Mouse (Mus musculus) intestine, embryonic 16.5 days (tissue): ENCODE measurements at regions not wholly inside any gene's neighbourhood (a gene's known extent, or its start where the extent isn't known, plus 50 kb on each side); places are given as distances from the start of the nearest gene placed in this dataset.

Experiments
- ATAC-seq: fragments of 200-750 bp; cut with Nextera tagmentation; 2 replicates; pipeline ENCODE4 v1.8.0; 2017; ENCODE audit warnings: moderate TSS enrichment, moderate library complexity
- H3K27ac ChIP-seq: fragments of 300-500 bp; sonication (generic); 2 replicates; pipeline ENCODE4 v1.5.1; 2014; ENCODE audit warnings: mild to moderate bottlenecking, low read length
- H3K27me3 ChIP-seq: fragments of 300-500 bp; sonication (generic); replicated peaks from 2 replicates; pipeline ENCODE4 v1.6.1; 2014; ENCODE audit warnings: low read length, control low read depth, mixed read lengths; ENCODE audit not compliant: control insufficient read depth, insufficient read depth
- H3K36me3 ChIP-seq: fragments of 300-500 bp; sonication (generic); 2 replicates; pipeline ENCODE4 v1.6.1; 2014; ENCODE audit warnings: low read length, control low read depth; ENCODE audit not compliant: control insufficient read depth, insufficient read depth
- H3K4me1 ChIP-seq: fragments of 300-500 bp; sonication (generic); 2 replicates; pipeline ENCODE4 v1.6.1; 2014; ENCODE audit warnings: low read length, control low read depth, mixed read lengths; ENCODE audit not compliant: control insufficient read depth, insufficient read depth
- H3K4me2 ChIP-seq: fragments of 300-500 bp; sonication (generic); 2 replicates; pipeline ENCODE4 v1.6.1; 2014; ENCODE audit warnings: low read depth, low read length, control low read depth
- H3K4me3 ChIP-seq: fragments of 300-500 bp; sonication (generic); 2 replicates; pipeline ENCODE4 v1.5.1; 2014; ENCODE audit warnings: mild to moderate bottlenecking, low read length
- H3K9ac ChIP-seq: fragments of 300-500 bp; sonication (generic); 2 replicates; pipeline ENCODE4 v1.6.1; 2014; ENCODE audit warnings: low read depth, low read length
- H3K9me3 ChIP-seq: fragments of 300-500 bp; sonication (generic); 2 replicates; pipeline ENCODE4 v1.6.1; 2016; ENCODE audit warnings: low read length, control low read depth; ENCODE audit not compliant: control insufficient read depth
- WGBS: fragments of 180-500 bp; shearing (Covaris S2); extraction: QIAGEN DNeasy Blood & Tissue Kit; methylation state at CpG from one replicate; pipeline ENCODE4 v1.1.7; 2014; 5-methylcytosine and 5-hydroxymethylcytosine counted together

- no peak overlapping the region for H3K9ac ChIP-seq
- H3K9me3 ChIP-seq = no peaks in the 10 kb centered on the region
- H3K4me2 ChIP-seq = no peak overlapping the region
- peak; percentile 86 for ATAC-seq
- H3K27ac ChIP-seq = peak overlapping the region; percentile 14; the same call in 1 of the 2 replicates
- no peaks in the 10 kb centered on the region for H3K27me3 ChIP-seq
- WGBS = 44% methylated on average over 5 of the region's 5 CpGs
- peaks cover 24% of the 10 kb centered on the region for H3K4me1 ChIP-seq
- no peak overlapping the region for H3K4me3 ChIP-seq
- no peaks in the 10 kb centered on the region for H3K36me3 ChIP-seq
Observed at GRCm38 (mm10) chr4:62755237-62755900, 195.7 kb downstream of the Rgs3 start.

- peak overlapping the region; percentile 26 for H3K27ac ChIP-seq
- ATAC-seq = no peak
- no peak overlapping the region for H3K4me3 ChIP-seq
- no peaks in the 10 kb centered on the region for H3K27me3 ChIP-seq
- no peaks in the 10 kb centered on the region for H3K36me3 ChIP-seq
- H3K9me3 ChIP-seq = no peaks in the 10 kb centered on the region
- no peak overlapping the region for H3K9ac ChIP-seq
- H3K4me2 ChIP-seq = no peak overlapping the region
- WGBS = 29% methylated on average over 10 of the region's 10 CpGs
- peaks cover 35% of the 10 kb centered on the region for H3K4me1 ChIP-seq
Observed at GRCm38 (mm10) chr4:62756721-62757206, 197.1 kb downstream of the Rgs3 start.

- H3K9me3 ChIP-seq = no peaks in the 10 kb centered on the region
- H3K9ac ChIP-seq = peak overlapping the region; percentile 23; the same call in 1 of the 2 replicates
- no peak overlapping the region for H3K4me3 ChIP-seq
- ATAC-seq = peak; percentile 24; the same call in 1 of the 2 replicates
- H3K36me3 ChIP-seq = no peaks in the 10 kb centered on the region
- 54% methylated on average over 11 of the region's 11 CpGs for WGBS
- peak overlapping the region; percentile 67 for H3K27ac ChIP-seq
- H3K4me2 ChIP-seq = no peak overlapping the region
- H3K4me1 ChIP-seq = peaks cover 24% of the 10 kb centered on the region
- no peaks in the 10 kb centered on the region for H3K27me3 ChIP-seq
Observed at GRCm38 (mm10) chr4:62760748-62761604, 201.3 kb downstream of the Rgs3 start.

- 2% methylated on average over 1 of the region's 1 CpGs for WGBS
- H3K4me1 ChIP-seq = peaks cover 18% of the 10 kb centered on the region
- no peaks in the 10 kb centered on the region for H3K36me3 ChIP-seq
- peak; percentile 61 for ATAC-seq
- no peak overlapping the region for H3K4me3 ChIP-seq
- no peak overlapping the region for H3K4me2 ChIP-seq
- no peak overlapping the region; the same call in 1 of the 2 replicates for H3K27ac ChIP-seq
- no peaks in the 10 kb centered on the region for H3K9me3 ChIP-seq
- H3K9ac ChIP-seq = no peak overlapping the region
- H3K27me3 ChIP-seq = no peaks in the 10 kb centered on the region
Observed at GRCm38 (mm10) chr4:62761672-62762071, 202.0 kb downstream of the Rgs3 start.

GRCm38 (mm10) chr4:62763990-62764389, 201.4 kb upstream of the Zfp618 start:
- Histone ChIP-seq H3K27me3 (no peaks in the 10 kb centered on the region), H3K36me3 (no peaks in the 10 kb centered on the region), H3K4me1 (peaks cover 11% of the 10 kb centered on the region), H3K9ac (no peak overlapping the region), H3K9me3 (no peaks in the 10 kb centered on the region), H3K4me2 (no peak overlapping the region), H3K27ac (no peak overlapping the region), H3K4me3 (no peak overlapping the region)
- ATAC-seq = peak; percentile 85
- 16% methylated on average over 5 of the region's 5 CpGs for WGBS

- Histone ChIP-seq H3K9me3 (no peaks in the 10 kb centered on the region), H3K4me1 (no peaks in the 10 kb centered on the region), H3K27me3 (no peaks in the 10 kb centered on the region), H3K4me2 (no peak overlapping the region), H3K27ac (no peak overlapping the region), H3K36me3 (no peaks in the 10 kb centered on the region), H3K4me3 (no peak overlapping the region), H3K9ac (no peak overlapping the region)
- WGBS = 64% methylated on average over 10 of the region's 10 CpGs
- ATAC-seq = no peak
Observed at GRCm38 (mm10) chr4:62769469-62770234, 195.7 kb upstream of the Zfp618 start.

- whole genome bisulfite sequencing = 82% methylated on average over 10 of the region's 10 CpGs
- Histone ChIP-seq H3K4me1 (peaks cover 3% of the 10 kb centered on the region; the same call in 1 of the 2 replicates), H3K9ac (no peak overlapping the region), H3K4me3 (no peak overlapping the region), H3K9me3 (no peaks in the 10 kb centered on the region), H3K27me3 (no peaks in the 10 kb centered on the region), H3K27ac (no peak overlapping the region), H3K4me2 (no peak overlapping the region), H3K36me3 (no peaks in the 10 kb centered on the region)
- no peak for ATAC-seq
Observed at GRCm38 (mm10) chr4:62775005-62775609, 190.3 kb upstream of the Zfp618 start.

GRCm38 (mm10) chr4:62776881-62777280, 188.5 kb upstream of the Zfp618 start:
- WGBS = 87% methylated on average over 9 of the region's 9 CpGs

More at GRCm38 (mm10) chr4:62776881-62777280, 188.5 kb upstream of the Zfp618 start:
- Histone ChIP-seq H3K36me3 (no peaks in the 10 kb centered on the region), H3K4me3 (no peak overlapping the region), H3K9me3 (no peaks in the 10 kb centered on the region), H3K9ac (no peak overlapping the region), H3K4me1 (peaks cover 8% of the 10 kb centered on the region; the same call in 1 of the 2 replicates), H3K27me3 (0 out of 2 replicates have a peak, but pooled peaks cover 5% of the 10 kb centered on the region), H3K4me2 (no peak overlapping the region), H3K27ac (no peak overlapping the region)
- no peak for ATAC-seq
